Mouse (Mus musculus): ENCODE data around the gene Olfr47.
"Not testable (repeated sequence)": the region's sequence is repeated elsewhere in the genome, so short reads cannot be mapped to it uniquely, and the experiment has no call there.

Gene Olfr47

DNA sequence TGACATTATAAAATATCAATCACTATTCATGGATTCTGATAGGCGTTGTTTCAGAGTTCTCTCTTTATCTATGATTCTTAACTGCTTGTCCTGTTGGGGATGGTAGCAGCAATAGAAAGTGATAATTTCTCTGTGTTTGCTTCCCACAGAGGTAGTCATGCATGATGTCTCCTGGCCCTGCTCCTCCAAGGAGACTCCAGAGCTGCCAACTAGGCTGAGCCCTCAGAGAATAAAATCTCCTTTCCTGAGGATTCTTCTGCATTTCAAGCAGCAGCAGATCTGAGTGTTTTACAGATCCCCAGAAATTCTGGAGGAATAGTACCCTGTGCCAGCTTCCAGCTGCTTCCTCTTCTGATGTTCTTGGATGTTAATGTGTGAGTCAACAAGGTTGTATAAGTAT is at the start of gene Olfr47:
TSS of gene Olfr47 (plus strand) at position 275 of the 400 bp plus-strand sequence.
- DNase-seq: not testable (repeated sequence)

- DNase-seq: no peak
Measured at GRCm38 (mm10) chr6:43190986-43191385, 40.3 kb upstream of the Olfr47 start.

DNA sequence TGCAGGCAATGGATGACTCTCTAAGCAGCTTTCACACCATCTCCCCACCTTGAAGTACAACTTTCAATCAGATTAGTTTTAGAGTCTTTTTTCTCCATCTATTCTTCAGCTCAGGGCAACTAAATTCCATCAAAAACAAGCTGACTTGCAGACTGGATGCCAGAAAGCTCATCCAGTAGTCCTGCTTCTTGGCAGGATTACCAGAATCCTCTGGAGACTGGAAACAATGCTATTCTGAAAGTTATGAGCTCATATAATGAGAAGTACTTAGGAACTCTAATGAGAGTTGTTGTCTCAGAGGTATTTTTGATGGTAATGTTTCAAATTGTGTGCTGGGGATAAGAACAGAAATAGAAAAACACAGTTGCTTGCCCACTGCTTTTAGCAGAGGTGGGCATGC is 34.5 kb upstream of the Olfr47 start, which contains the start of gene Olfr435:
TSS of gene Olfr435 (plus strand) at position 366 of the 400 bp plus-strand sequence.
- no peak for DNase-seq

- no peak for DNase-seq
Measured at GRCm38 (mm10) chr6:43198094-43198493, 33.2 kb upstream of the Olfr47 start.

DNA sequence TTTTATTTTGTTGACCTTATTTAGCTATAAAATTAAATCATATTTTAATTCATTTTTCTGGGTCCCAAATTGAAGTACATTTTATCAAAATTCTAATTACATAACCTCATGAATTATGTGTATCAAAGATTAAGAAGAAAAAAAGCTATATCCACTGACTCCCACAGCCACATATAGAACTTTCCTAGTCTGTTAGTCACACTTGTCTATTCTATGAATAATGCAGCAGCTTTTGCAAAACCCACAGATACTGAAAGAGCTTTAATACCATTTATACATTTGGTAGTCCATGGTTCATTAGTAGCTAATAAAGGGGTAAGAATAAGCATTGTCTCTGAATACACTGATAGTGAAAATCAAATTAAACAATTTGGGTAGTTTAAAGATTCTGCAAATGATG is 28.5 kb upstream of the Olfr47 start:
- no peak for DNase-seq

DNA sequence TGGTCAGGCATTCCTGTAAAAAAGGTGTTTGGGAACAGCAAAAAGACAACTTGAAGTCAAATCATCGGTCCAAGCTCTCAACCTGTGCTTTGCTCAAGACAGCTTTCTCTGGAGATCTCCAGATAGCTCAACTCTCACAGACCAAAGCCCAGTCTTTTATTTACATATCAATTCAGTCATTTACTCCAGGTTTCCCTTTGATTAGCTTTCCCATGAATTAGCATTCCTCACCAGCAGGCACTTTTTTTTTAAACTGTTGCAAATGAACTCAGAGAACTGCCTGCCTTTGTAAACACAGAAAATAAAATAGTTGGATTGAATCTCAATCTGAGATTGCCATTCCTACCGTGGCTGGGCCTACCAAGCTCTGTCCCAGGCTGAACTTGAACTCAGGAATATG is 26.0 kb upstream of the Olfr47 start:
- DNase-seq: no peak

DNA sequence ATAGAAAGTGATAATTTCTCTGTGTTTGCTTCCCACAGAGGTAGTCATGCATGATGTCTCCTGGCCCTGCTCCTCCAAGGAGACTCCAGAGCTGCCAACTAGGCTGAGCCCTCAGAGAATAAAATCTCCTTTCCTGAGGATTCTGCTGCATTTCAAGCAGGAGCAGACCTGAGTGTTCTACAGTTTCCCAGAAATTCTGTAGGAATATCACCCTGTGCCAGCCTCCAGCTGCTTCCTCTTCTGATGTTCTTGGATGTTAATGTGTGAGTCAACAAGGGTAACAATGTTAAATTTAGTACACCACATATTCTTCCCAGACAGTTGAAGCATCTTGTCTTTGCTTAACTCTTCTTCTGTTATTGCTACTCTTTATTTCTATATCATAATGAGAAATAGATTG is 18.5 kb upstream of the Olfr47 start, which contains the start of gene Olfr434:
TSS of gene Olfr434 (plus strand) at position 149 of the 400 bp plus-strand sequence.
- DNase-seq: not testable (repeated sequence)

DNA sequence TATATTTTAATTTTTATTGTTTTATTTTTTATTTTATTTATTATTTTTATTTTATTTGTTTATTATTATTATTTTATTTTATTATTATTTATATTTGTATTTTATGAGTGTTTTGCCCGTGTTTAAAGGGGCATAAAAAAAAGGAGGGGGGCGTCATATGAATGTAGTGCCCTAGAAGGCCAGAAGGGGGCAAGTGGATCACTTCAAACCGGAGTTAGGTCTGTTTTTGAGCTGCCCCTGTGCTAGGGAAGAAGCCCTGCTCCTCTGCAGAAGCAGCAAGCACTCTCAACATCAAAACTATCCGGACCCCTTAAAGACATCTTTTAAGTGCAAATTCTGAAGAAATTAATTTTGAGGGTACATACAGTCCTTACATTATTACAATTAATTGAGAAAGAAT is 10.7 kb downstream of the Olfr47 start:
- no peak for DNase-seq

GRCm38 (mm10) chr6:43247396-43247795 is 16.1 kb downstream of the Olfr47 start:
- no peak for DNase-seq

DNA sequence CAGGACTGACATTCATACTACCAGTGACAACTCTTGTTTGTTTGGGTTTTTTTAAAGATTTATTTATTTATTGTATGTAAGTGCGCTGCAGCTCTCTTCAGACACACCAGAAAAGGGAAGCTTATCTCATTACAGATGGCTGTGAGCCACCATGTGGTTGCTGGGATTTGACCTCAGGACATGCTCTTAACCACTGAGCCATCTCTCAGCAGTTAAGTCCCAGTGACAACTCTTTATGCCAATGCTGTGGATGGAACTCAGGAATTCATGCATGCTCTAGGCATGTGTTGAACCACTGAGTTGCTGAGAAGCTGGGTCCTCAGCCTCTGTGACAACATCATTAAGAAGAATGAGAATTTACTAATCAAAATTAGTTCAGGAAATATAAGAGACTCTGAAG is 21.7 kb downstream of the Olfr47 start:
- DNase-seq: no peak

GRCm38 (mm10) chr6:43254193-43254926 is 23.0 kb downstream of the Olfr47 start:
- no peak for DNase-seq

GRCm38 (mm10) chr6:43260756-43261155 is 29.4 kb downstream of the Olfr47 start:
- no peak for DNase-seq

- peak; percentile 9 to 12 for DNase-seq
Measured at GRCm38 (mm10) chr6:43265363-43266041, 34.2 kb downstream of the Olfr47 start, which contains the start of gene Arhgef5. Gene Arhgef5, plus strand, starts transcription at chr6:43265582.

DNA sequence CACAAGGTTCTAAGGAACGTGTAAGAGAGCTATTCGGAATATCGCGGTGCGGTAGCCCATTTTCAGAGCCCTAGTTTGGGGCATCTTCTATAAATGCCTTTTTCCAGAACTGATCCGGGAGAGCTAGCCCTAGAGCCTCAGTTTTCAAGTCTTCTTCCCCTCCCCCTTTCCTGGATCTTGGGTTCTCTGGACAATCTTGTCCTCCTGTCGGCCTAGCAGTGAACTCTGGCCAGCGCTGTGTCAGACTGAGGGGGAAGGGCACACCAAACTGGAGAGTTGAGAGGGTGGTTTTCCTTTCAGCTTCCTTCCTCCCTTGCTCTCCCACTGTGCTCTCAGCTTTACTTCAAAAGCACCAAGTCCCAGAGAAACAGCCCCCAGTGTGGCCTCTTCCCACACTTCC is 35.0 kb downstream of the Olfr47 start:
- peak; percentile 1 to 3 for DNase-seq

DNA sequence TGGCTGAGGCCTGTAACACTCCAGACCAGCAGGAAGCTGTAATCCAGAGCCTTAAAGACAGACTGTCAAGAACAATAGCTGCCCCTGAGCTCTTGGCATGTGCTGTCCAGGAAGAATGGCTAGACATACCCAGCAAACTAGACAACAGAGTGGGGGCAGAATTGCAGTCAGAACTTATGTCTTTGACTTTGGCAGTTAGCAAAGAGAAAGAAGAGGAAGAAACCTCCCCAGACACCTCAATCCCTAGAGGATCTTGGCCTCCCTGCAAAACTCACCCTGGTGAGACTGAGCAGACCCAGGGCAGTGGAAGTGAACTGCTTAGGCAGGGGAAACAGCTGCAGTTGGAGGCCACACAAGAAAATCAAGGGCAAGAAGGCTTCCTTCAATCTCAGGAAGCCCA is 41.3 kb downstream of the Olfr47 start:
- no peak for DNase-seq

DNA sequence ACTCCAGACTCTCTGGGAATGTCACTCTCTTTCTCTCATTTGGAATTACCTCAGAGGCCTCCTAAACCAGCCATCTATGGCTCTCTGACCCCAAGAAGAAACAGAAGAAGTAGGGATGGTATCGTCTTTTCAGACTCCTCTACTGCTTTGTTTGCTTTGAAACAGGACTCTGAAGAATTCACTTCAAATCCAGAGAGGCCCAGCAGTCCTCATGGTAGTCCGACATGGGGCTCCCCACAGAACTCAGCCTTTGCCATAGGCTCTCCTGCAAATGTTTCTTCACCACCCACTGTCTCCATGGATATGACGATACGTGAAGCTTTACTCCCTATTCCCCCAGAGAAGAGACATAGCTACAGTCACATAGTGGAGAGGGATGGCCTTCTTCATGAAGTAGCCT is 42.8 kb downstream of the Olfr47 start:
- DNase-seq: no peak

- DNase-seq: no peak
Measured at GRCm38 (mm10) chr6:43278247-43278646, 46.9 kb downstream of the Olfr47 start.

DNA sequence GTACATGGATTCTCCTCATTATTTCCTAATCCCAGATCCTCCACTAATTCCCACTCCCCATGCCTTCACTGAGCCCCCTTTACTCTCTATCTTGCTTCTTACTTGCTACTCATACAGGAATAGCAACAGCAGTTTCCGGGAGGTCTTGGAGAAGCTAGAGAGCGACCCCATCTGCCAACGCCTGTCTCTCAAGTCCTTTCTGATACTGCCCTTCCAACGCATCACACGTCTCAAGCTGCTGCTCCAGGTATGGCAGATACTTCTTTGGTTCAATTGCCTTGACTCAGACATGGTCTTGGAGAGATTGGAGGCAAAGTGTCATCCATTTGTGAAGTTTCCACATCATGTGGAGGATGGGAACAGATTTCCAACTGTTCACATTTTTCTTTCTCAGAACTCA is 49.2 kb downstream of the Olfr47 start:
- DNase-seq: no peak
